Mouse (Mus musculus) regulatory T cell (primary cell): ENCODE measurements around the gene Slc25a25.

ENCODE experiments used
- in situ Hi-C: fragments of 300-600 bp; cut with MboI, MseI; formaldehyde crosslinking; loops from one replicate; pipeline ENCODE4 v1.15.1; 2025; ENCODE audit warnings: high pct_unique_total_duplicates

Gene Slc25a25

GRCm38 (mm10) chr2:32429215-32429891 lies 21.9 kb downstream of the Slc25a25 start:
- in situ Hi-C loops, result no loop called here

DNA sequence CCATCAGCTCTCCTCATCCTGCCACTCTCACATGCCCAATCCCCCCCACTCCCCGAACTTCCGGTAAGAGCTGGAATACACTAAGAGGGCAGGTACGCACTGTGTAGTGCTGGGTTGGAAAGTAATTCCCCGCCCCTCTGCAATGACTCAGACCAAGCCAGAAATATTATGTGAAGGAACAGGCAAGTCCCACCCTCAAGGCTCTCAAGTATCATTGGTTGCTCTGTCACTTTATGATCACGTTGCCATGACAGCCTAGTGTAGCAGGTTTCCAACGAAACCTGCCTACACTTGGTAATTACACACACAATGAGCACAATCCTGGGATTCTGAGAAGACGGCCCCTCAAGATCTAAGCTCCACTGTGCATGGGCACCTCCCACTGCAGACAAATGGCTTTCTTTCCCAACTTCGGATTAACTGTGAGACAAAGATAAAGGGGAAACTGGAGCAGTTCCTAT lies 23.0 kb downstream of the Slc25a25 start:
- in situ Hi-C loops, result no loop called here

GRCm38 (mm10) chr2:32427720-32428119 lies 23.5 kb downstream of the Slc25a25 start:
- in situ Hi-C loops, result no loop called here

GRCm38 (mm10) chr2:32426141-32426540 lies 25.1 kb downstream of the Slc25a25 start:
- in situ Hi-C loops, result no loop called here

- in situ Hi-C loops, result no loop called here
These were observed 25.7 kb downstream of the Slc25a25 start for GRCm38 (mm10) chr2:32425568-32425967.

GRCm38 (mm10) chr2:32424796-32425195 lies 26.4 kb downstream of the Slc25a25 start:
- in situ Hi-C loops, result no loop called here

GRCm38 (mm10) chr2:32423481-32424331 lies 27.5 kb downstream of the Slc25a25 start:
- in situ Hi-C loops, result no loop called here

GRCm38 (mm10) chr2:32421851-32422251 lies 29.4 kb downstream of the Slc25a25 start:
- in situ Hi-C loops, result no loop called here

- in situ Hi-C loops, result no loop called here
These were observed 30.6 kb downstream of the Slc25a25 start for GRCm38 (mm10) chr2:32420647-32421046.

DNA sequence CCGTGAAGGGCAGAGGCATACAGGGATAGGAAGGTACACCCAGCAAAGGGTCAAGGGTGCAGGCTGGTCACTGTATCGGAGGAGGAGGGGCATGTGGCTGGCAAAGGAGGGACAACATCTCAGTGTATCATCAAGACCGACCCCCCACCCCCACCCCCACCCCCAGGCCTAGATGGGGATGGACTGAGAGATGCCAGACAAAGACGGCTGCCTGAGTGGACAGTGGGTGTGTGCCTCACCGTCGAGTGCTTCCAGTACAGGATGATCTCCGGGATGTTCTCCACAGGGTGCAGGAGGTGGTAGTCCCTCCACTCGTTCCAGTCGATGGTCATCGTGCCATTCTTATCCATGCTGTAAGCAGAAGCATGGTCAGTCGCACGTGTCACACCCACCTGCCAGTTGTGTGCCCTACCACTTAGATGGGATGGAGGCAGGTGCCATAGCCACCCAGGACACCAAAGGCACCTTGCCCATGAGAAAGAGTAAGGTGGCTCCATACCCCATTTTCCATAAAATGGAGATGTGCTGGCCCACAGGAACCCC lies 31.1 kb downstream of the Slc25a25 start:
- in situ Hi-C loops, result no loop called here

DNA sequence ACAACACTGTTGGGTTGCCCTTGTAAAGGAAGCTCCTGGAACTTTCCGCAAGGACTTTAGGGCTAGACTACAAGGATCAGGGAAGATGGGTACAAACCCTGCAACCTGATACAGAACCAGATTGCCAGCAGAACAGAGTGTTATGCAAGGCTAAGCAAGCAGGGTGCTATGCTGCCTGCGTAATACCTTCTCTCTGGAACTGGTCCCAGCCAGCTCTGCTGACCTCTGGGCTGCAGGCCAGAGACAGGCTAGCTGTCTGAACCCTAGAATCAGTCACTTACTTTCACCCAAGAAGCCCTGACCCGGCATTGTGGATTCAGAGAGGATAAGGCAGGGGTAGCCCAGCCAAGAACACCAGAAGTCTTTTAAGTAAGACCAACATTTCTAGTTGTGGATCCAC lies 31.9 kb downstream of the Slc25a25 start:
- in situ Hi-C loops, result loop anchor here (5.0 kb wide), 1 partner anchor 143 kb away; no protein-coding TSS in a partner anchor

DNA sequence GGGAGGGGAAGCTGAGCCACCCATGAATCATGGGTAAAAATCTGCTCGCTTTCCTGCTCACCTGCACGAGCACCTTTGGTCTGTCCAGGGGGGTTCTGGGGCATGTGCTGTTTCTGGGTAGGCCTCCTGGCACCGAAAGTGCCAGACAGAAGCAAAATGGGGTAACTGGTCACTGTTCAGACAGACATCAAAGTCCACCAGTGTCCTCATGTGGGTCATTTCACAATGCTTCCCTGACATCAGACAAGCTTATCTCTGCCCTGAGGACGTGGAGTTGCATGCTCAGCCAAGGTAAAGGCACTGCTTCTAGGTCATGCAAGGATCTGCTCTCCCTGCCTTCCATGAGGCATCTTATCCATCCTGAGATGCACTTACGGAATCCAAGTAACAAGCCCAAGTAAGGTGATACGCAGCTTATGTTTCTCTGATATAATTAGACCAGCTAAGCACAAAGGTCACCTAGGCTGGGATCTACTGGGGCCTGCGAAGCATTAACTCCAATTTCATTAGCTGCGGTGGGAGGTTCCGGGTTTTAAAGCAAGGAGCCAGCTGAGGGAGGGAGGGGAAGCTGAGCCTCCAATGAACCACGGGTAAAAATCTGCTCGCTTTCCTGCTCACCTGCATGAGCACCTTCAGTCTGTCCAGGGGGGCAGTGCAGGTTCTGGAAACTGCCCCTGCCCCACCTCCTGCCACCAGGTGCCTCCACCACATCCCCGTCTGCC lies 32.7 kb downstream of the Slc25a25 start:
- in situ Hi-C loops, result loop anchor here (5.0 kb wide), 1 partner anchor 144 kb away; no protein-coding TSS in a partner anchor

DNA sequence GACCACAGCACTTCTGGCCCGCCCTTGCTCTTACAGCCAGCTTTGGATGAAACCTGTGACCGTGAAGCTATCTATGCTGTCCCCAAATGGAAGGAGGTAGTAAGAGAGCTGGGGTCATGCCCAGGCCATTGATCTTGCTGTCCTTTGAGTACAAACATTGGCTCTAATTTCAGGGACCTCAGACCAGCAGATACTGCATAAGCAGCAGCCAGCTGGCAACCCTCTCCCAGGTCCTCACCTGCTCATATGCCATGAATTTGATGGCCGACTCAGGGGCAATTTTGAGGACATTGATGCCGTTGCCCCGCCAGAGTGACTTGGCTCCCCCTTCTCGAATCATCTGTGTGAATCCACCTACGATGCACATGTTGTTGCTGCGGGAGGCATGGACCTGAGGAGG lies 33.8 kb downstream of the Slc25a25 start:
- in situ Hi-C loops, result loop anchor here (5.0 kb wide), 1 partner anchor 145 kb away; no protein-coding TSS in a partner anchor

- in situ Hi-C loops, result loop anchor here (5.0 kb wide), 1 partner anchor 146 kb away; no protein-coding TSS in a partner anchor
These were observed 34.7 kb downstream of the Slc25a25 start for GRCm38 (mm10) chr2:32416556-32416955.

DNA sequence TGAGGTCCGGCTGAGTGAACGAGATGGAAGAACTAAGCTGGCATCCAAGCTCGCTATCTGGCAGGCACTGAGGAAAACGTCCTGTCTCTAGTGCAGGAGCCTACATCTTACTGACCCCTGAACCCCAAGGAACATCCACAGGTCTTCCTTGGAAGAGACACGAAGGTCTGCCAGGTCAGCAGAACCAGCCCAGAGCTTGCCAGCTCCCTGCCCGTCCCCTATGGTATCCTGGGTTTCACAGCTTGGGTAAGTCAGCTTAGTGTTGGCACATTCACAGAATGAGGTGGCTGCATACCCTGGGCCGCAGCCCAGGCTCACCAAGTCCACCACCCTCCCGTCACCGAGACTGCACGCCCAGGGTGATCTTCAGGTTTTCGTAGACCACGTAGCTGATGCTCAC lies 35.4 kb downstream of the Slc25a25 start:
- in situ Hi-C loops, result loop anchor here (5.0 kb wide), 1 partner anchor 146 kb away; no protein-coding TSS in a partner anchor

- in situ Hi-C loops, result no loop called here
These were observed 37.3 kb downstream of the Slc25a25 start for GRCm38 (mm10) chr2:32413936-32414335.

- in situ Hi-C loops, result no loop called here
These were observed 38.3 kb downstream of the Slc25a25 start for GRCm38 (mm10) chr2:32412742-32413531.

DNA sequence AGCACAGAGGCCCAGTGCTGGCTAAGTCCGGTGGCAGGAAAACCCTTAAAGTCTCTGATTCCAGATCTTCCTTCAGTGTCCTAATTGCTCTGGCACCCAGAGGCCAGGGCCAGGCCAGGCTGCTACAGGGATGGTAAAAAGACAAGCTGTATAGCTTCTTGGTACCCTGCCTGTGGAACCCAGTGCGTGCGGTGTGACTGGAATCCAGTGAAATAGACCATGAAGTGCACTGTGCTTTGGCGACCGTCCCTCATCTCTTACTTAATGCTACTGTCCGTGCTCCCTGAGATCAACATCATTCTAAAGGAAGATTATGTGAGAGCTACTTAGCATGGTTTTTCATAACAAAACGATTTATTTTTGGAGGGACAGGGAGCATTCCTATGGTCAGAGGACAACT lies 39.8 kb downstream of the Slc25a25 start:
- in situ Hi-C loops, result no loop called here

GRCm38 (mm10) chr2:32408429-32409424 lies 42.5 kb downstream of the Slc25a25 start:
- in situ Hi-C loops, result no loop called here
